Mouse (Mus musculus) heart, embryonic 14.5 days (tissue): ENCODE results near the gene Kbtbd2. TPM values are rescaled to one million over a fixed set of nuclear protein-coding genes. Genes with fewer than 3 reads are reported as not detected.

Experiments used
- ATAC-seq: fragments of 200-750 bp; cut with Nextera tagmentation; 2 replicates; pipeline ENCODE4 v1.8.0; 2017; ENCODE audit warnings: low read depth, moderate TSS enrichment; ENCODE audit not compliant: insufficient number of reproducible peaks, insufficient read depth, low FRiP score
- H3K27ac ChIP-seq, 2 experiments: fragments of 200-500 bp in 1 of 2; fragments of 300-500 bp in 1 of 2; sonication (generic) in 1 of 2; replicated peaks in 1 of 2; 2 replicates each; pipeline ENCODE4 v1.5.1; 2012 to 2014; ENCODE audit warnings: low read depth in 2 of 2, low read length in 2 of 2, control low read depth in 1 of 2, mild to moderate bottlenecking in 1 of 2, mixed read lengths in 1 of 2; ENCODE audit not compliant: control insufficient read depth in 1 of 2, insufficient read depth in 1 of 2
- H3K27me3 ChIP-seq: fragments of 300-500 bp; sonication (generic); 2 replicates; pipeline ENCODE4 v1.6.1; 2014; ENCODE audit warnings: mild to moderate bottlenecking, low read length, control low read depth; ENCODE audit not compliant: control insufficient read depth, insufficient read depth
- H3K36me3 ChIP-seq: fragments of 300-500 bp; sonication (generic); 2 replicates; pipeline ENCODE4 v1.6.1; 2014; ENCODE audit warnings: mild to moderate bottlenecking, control low read depth, low read length, mixed read lengths; ENCODE audit not compliant: control insufficient read depth, insufficient read depth
- H3K4me1 ChIP-seq, 2 experiments: fragments of 200-500 bp in 1 of 2; fragments of 300-500 bp in 1 of 2; sonication (generic) in 1 of 2; 2 replicates each; pipeline ENCODE4 v1.6.1; 2012 to 2014; ENCODE audit warnings: low read length in 2 of 2, control low read depth in 1 of 2, mixed read lengths in 1 of 2; ENCODE audit not compliant: control insufficient read depth in 2 of 2, insufficient read depth in 2 of 2
- H3K4me2 ChIP-seq: fragments of 300-500 bp; sonication (generic); 2 replicates; pipeline ENCODE4 v1.6.1; 2014; ENCODE audit warnings: mild to moderate bottlenecking, low read length
- H3K4me3 ChIP-seq, 2 experiments: fragments of 200-500 bp in 1 of 2; fragments of 300-500 bp in 1 of 2; sonication (generic) in 1 of 2; 2 replicates each; pipeline ENCODE4 v1.5.1; 2012 to 2014; ENCODE audit warnings: low read length in 2 of 2, mild to moderate bottlenecking in 2 of 2, control low read depth in 1 of 2, low read depth in 1 of 2, moderate library complexity in 1 of 2; ENCODE audit not compliant: control insufficient read depth in 1 of 2, insufficient read depth in 1 of 2
- H3K9ac ChIP-seq: fragments of 300-500 bp; sonication (generic); 2 replicates; pipeline ENCODE4 v1.6.1; 2014; ENCODE audit warnings: mild to moderate bottlenecking, low read length
- H3K9me3 ChIP-seq: fragments of 300-500 bp; sonication (generic); 2 replicates; pipeline ENCODE4 v1.6.1; 2016; ENCODE audit warnings: low read length, control low read depth; ENCODE audit not compliant: control insufficient read depth
- WGBS: fragments of 180-500 bp; shearing (Covaris S2); extraction: QIAGEN DNeasy Blood & Tissue Kit; methylation state at CpG from one replicate; pipeline ENCODE4 v1.1.7; 2014; 5-methylcytosine and 5-hydroxymethylcytosine counted together
- polyA plus RNA-seq: library from polyadenylated mRNA; unstranded; fragments of >200 nt; fragmentation: Nextera tagmentation; extraction: Ambion mirVana; gene quantifications from 2 replicates; pipeline ENCODE4 v1.2.1, GENCODE M21; 2014

The Kbtbd2 gene
- polyA plus RNA-seq, 1 experiment from 2014 or later: 36.3 TPM

- Histone ChIP-seq H3K36me3 (peaks cover 50% of the 10 kb centered on the region), H3K27me3 (no peaks in the 10 kb centered on the region), H3K4me3 (no peak overlapping the region), H3K9me3 (no peaks in the 10 kb centered on the region), H3K27ac (no peak overlapping the region), H3K9ac (no peak overlapping the region), H3K4me1 (peaks cover 0 to 11% of the 10 kb centered on the region in 2 experiments; a peak in 3 of 4 replicates), H3K4me2 (no peak overlapping the region)
- WGBS: 63% methylated on average over 2 of the region's 2 CpGs
- ATAC-seq: no peak
Observed at GRCm38 (mm10) chr6:56787668-56788067, 9.9 kb downstream of the Kbtbd2 start.

DNA sequence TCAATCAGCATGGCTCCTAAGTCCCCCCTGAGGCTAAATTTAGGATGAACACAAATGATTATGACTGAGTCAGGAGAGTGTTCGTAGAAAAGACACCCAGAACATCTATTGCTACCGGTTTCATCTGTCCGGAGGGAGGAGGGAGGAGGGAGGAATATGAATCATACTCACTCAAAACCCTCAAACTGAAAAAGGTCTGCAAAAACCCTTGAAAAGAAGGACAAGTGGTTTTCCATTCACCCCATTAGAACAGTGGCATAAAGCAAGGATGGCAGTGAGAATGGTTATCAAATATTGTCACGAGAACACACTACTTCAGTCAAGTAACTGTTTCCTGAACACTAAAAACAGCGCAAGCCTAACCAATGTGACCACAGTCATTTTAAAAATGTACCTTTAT, 12.5 kb downstream of the Kbtbd2 start:
- Histone ChIP-seq H3K4me3 (no peak overlapping the region), H3K4me2 (no peak overlapping the region), H3K27ac (no peak overlapping the region), H3K9ac (no peak overlapping the region), H3K4me1 (peaks cover 0 to 10% of the 10 kb centered on the region in 2 experiments; a peak in 3 of 4 replicates), H3K27me3 (no peaks in the 10 kb centered on the region), H3K36me3 (peaks cover 73% of the 10 kb centered on the region), H3K9me3 (no peaks in the 10 kb centered on the region)
- WGBS: 71% methylated on average over 5 of the region's 5 CpGs
- no peak for ATAC-seq

- peaks cover 79% of the 10 kb centered on the region for H3K36me3 ChIP-seq
- peaks cover 0 to 5% of the 10 kb centered on the region in 2 experiments; a peak in 2 of 4 replicates for H3K4me1 ChIP-seq
- H3K9ac ChIP-seq: no peak overlapping the region
- H3K4me2 ChIP-seq: no peak overlapping the region
- no peaks in the 10 kb centered on the region for H3K27me3 ChIP-seq
- 84% methylated on average over 4 of the region's 4 CpGs for WGBS
- no peak for ATAC-seq
- no peaks in the 10 kb centered on the region for H3K9me3 ChIP-seq
- H3K4me3 ChIP-seq: no peak overlapping the region
- H3K27ac ChIP-seq: no peak overlapping the region
Observed at GRCm38 (mm10) chr6:56783561-56784272, 13.9 kb downstream of the Kbtbd2 start.

- Histone ChIP-seq H3K9ac (no peak overlapping the region), H3K4me3 (no peak overlapping the region), H3K9me3 (no peaks in the 10 kb centered on the region), H3K27ac (no peak overlapping the region), H3K27me3 (no peaks in the 10 kb centered on the region), H3K4me2 (no peak overlapping the region), H3K36me3 (peaks cover 72% of the 10 kb centered on the region), H3K4me1 (peaks cover 4 to 11% of the 10 kb centered on the region in 2 experiments)
- WGBS: 92% methylated on average over 5 of the region's 5 CpGs
- no peak for ATAC-seq
Observed at GRCm38 (mm10) chr6:56779636-56780035, 18.0 kb downstream of the Kbtbd2 start.

DNA sequence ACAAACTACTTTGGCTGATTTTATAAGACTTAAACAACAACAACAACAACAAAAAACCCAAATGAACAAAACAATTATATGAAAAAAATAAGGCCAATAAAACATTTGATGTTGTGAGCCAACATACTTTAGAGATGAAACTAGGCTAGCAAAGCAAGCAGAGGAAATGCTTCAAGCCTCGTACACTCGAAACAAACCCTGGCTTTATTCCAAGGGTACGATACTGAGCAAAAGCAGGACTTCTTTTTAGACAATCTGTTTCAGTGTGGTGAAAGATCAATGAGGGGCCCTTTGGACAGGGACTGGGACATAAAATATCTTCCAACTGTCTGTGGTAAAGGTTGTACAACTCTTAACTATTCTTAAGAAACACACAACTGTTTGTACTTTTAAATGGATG, 21.8 kb downstream of the Kbtbd2 start:
- H3K9ac ChIP-seq: no peak overlapping the region

DNA sequence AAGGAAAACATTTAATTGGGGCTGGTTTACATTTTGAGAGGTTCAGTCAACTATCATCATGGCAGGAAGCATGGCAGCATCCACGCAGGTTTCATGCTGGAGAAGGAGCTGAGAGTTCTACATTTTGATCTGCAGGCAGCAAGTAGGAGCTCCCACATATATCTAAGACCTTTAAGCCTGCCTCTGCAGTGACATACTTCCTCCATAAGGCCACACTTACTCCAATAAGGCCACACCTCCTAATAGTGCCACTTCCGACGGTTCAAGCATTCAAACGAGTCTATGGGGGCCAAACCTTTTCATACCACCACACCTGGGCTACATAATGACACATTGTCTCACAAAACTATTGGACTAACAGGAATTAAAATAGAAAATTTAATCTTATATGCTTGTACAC, 31.9 kb downstream of the Kbtbd2 start:
- Histone ChIP-seq H3K9me3 (no peaks in the 10 kb centered on the region), H3K4me3 (no peak overlapping the region), H3K27me3 (no peaks in the 10 kb centered on the region), H3K36me3 (peaks cover 24% of the 10 kb centered on the region), H3K27ac (no peak overlapping the region), H3K9ac (no peak overlapping the region), H3K4me1 (peaks cover 3 to 7% of the 10 kb centered on the region in 2 experiments; a peak in 3 of 4 replicates), H3K4me2 (no peak overlapping the region)
- WGBS: 87% methylated on average over 4 of the region's 4 CpGs
- no peak for ATAC-seq

More for the DNA sequence above, 21.8 kb downstream of the Kbtbd2 start:
- no peak overlapping the region for H3K4me3 ChIP-seq
- peaks cover 54% of the 10 kb centered on the region for H3K36me3 ChIP-seq
- H3K4me2 ChIP-seq: no peak overlapping the region
- H3K27me3 ChIP-seq: no peaks in the 10 kb centered on the region
- H3K27ac ChIP-seq: no peak overlapping the region
- WGBS: 24% methylated on average over 3 of the region's 3 CpGs
- ATAC-seq: no peak
- peaks cover 4 to 11% of the 10 kb centered on the region in 2 experiments for H3K4me1 ChIP-seq
- no peaks in the 10 kb centered on the region for H3K9me3 ChIP-seq

GRCm38 (mm10) chr6:56765265-56765664, 32.3 kb downstream of the Kbtbd2 start:
- Histone ChIP-seq H3K4me1 (peaks cover 3 to 10% of the 10 kb centered on the region in 2 experiments; a peak in 3 of 4 replicates), H3K4me3 (no peak overlapping the region), H3K9ac (no peak overlapping the region), H3K9me3 (no peaks in the 10 kb centered on the region), H3K36me3 (peaks cover 24% of the 10 kb centered on the region), H3K27ac (no peak overlapping the region), H3K27me3 (no peaks in the 10 kb centered on the region), H3K4me2 (no peak overlapping the region)
- ATAC-seq: no peak
- 83% methylated on average over 3 of the region's 3 CpGs for WGBS

GRCm38 (mm10) chr6:56759324-56759723, 38.3 kb downstream of the Kbtbd2 start:
- H3K4me2 ChIP-seq: no peak overlapping the region
- H3K27me3 ChIP-seq: no peaks in the 10 kb centered on the region
- H3K36me3 ChIP-seq: peaks cover 64% of the 10 kb centered on the region
- no peak overlapping the region for H3K4me3 ChIP-seq
- H3K27ac ChIP-seq: no peak overlapping the region
- H3K4me1 ChIP-seq: peaks cover 3 to 10% of the 10 kb centered on the region in 2 experiments; a peak in 3 of 4 replicates
- 92% methylated on average over 1 of the region's 1 CpGs for WGBS
- H3K9ac ChIP-seq: no peak overlapping the region
- no peak for ATAC-seq
- no peaks in the 10 kb centered on the region for H3K9me3 ChIP-seq
